Mouse (Mus musculus) embryo, embryonic 9.5 days (tissue): ENCODE data around the gene Shq1.

ENCODE experiments used
- DNase-seq: peaks from one replicate; pipeline ENCODE4 v3.0.0-alpha.2; 2017; ENCODE audit errors: extremely low spot score

The Shq1 gene

GRCm38 (mm10) chr6:100670880-100671344 is at the start of gene Shq1:
TSS of gene Shq1 (minus strand) at chr6:100671157.
- DNase-seq = peak; percentile 80

- no peak for DNase-seq
These were observed 49.1 kb upstream of the Shq1 start for GRCm38 (mm10) chr6:100720098-100720501.

- no peak for DNase-seq
These were observed 45.9 kb upstream of the Shq1 start for GRCm38 (mm10) chr6:100716817-100717216.

GRCm38 (mm10) chr6:100716152-100716551 is 45.2 kb upstream of the Shq1 start:
- DNase-seq = no peak

- no peak for DNase-seq
These were observed 44.4 kb upstream of the Shq1 start for GRCm38 (mm10) chr6:100715296-100715828.

GRCm38 (mm10) chr6:100710866-100711265 is 39.9 kb upstream of the Shq1 start:
- no peak for DNase-seq

- no peak for DNase-seq
These were observed 39.2 kb upstream of the Shq1 start for GRCm38 (mm10) chr6:100710170-100710569.

- DNase-seq = no peak
These were observed 38.5 kb upstream of the Shq1 start for GRCm38 (mm10) chr6:100709483-100709882.

- no peak for DNase-seq
These were observed 38.0 kb upstream of the Shq1 start for GRCm38 (mm10) chr6:100708996-100709395.

- no peak for DNase-seq
These were observed 37.3 kb upstream of the Shq1 start for GRCm38 (mm10) chr6:100708248-100708647.

GRCm38 (mm10) chr6:100707557-100707956 is 36.6 kb upstream of the Shq1 start:
- DNase-seq = no peak

GRCm38 (mm10) chr6:100706861-100707260 is 35.9 kb upstream of the Shq1 start:
- no peak for DNase-seq

GRCm38 (mm10) chr6:100705366-100705811 is 34.4 kb upstream of the Shq1 start:
- DNase-seq = peak; percentile 55

GRCm38 (mm10) chr6:100704574-100705365 is 33.8 kb upstream of the Shq1 start, which contains the start of gene Gxylt2:
TSS of gene Gxylt2 (plus strand) at chr6:100704734.
- peak; percentile 74 for DNase-seq

- DNase-seq = no peak
These were observed 33.2 kb upstream of the Shq1 start for GRCm38 (mm10) chr6:100704197-100704573.

- DNase-seq = no peak
These were observed 29.8 kb upstream of the Shq1 start for GRCm38 (mm10) chr6:100700774-100701173.

- no peak for DNase-seq
These were observed 29.0 kb upstream of the Shq1 start for GRCm38 (mm10) chr6:100699986-100700385.

GRCm38 (mm10) chr6:100686341-100686740 is 15.4 kb upstream of the Shq1 start:
- no peak for DNase-seq

- DNase-seq = no peak
These were observed 7.7 kb upstream of the Shq1 start for GRCm38 (mm10) chr6:100678636-100679035.

GRCm38 (mm10) chr6:100676461-100676860 is 5.5 kb upstream of the Shq1 start:
- DNase-seq = no peak

- peak; percentile 22 for DNase-seq
These were observed 4.0 kb upstream of the Shq1 start for GRCm38 (mm10) chr6:100674974-100675373.

GRCm38 (mm10) chr6:100671401-100671800 is 444 bp upstream of the Shq1 start:
- DNase-seq = no peak

- peak; percentile 52 for DNase-seq
These were observed 551 bp downstream of the Shq1 start for GRCm38 (mm10) chr6:100670370-100670841.
